Mouse (Mus musculus): ENCODE results near the gene Pcyt2. TPM values are rescaled to one million over a fixed set of nuclear protein-coding genes. Genes with fewer than 3 reads are reported as not detected.
"Not testable (repeated sequence)": the region's sequence is repeated elsewhere in the genome, so short reads cannot be mapped to it uniquely, and the experiment has no call there.

Gene Pcyt2
- polyA plus RNA-seq, 1 experiment from 2014 or later = 187 TPM

- H3K27me3 ChIP-seq (ENCODE audit: control insufficient read depth, insufficient read depth, low read length) = no peaks in the 10 kb centered on the region
- WGBS = 49% methylated on average over 17 of the region's 17 CpGs
- H3K4me3 ChIP-seq (ENCODE audit: low read depth, low read length) = peak overlapping the region; percentile 95
- peak overlapping the region; percentile 99 for H3K9ac ChIP-seq (replicated peaks; ENCODE audit: low read depth, low read length)
- peak overlapping the region; percentile 97 for H3K4me2 ChIP-seq (ENCODE audit: low read depth, low read length)
- peak overlapping the region; percentile 87 for H3K27ac ChIP-seq (ENCODE audit: low read depth, low read length)
- peaks cover 13% of the 10 kb centered on the region for H3K4me1 ChIP-seq (ENCODE audit: control insufficient read depth, insufficient read depth, low read length)
- H3K36me3 ChIP-seq (ENCODE audit: control insufficient read depth, insufficient read depth, low read length) = peaks cover 43% of the 10 kb centered on the region
- H3K9me3 ChIP-seq (ENCODE audit: control insufficient read depth, low read length) = no peaks in the 10 kb centered on the region
- ATAC-seq (ENCODE audit: low read depth) = no peak; the same call in 1 of the 2 replicates
Observed at GRCm38 (mm10) chr11:120598990-120599549, 18.7 kb downstream of the Pcyt2 start.

- Histone ChIP-seq H3K4me2 (ENCODE audit: low read depth, low read length) (peak within 1 kb of the TSS; percentile 97), H3K27me3 (ENCODE audit: control insufficient read depth, insufficient read depth, low read length) (no peaks in the 10 kb centered on the region), H3K9me3 (ENCODE audit: control insufficient read depth, low read length) (no peaks in the 10 kb centered on the region), H3K4me1 (ENCODE audit: control insufficient read depth, insufficient read depth, low read length) (peaks cover 13% of the 10 kb centered on the region), H3K36me3 (ENCODE audit: control insufficient read depth, insufficient read depth, low read length) (peaks cover 47% of the 10 kb centered on the region), H3K4me3 (ENCODE audit: low read depth, low read length) (peak within 1 kb of the TSS; percentile 95), H3K9ac (replicated peaks; ENCODE audit: low read depth, low read length) (peak within 1 kb of the TSS; percentile 99), H3K27ac (ENCODE audit: low read depth, low read length) (peak within 1 kb of the TSS; percentile 87)
- WGBS = under 1% methylated on average over 87 of the region's 88 CpGs
- ATAC-seq (ENCODE audit: low read depth) = peak; percentile 98
Observed at GRCm38 (mm10) chr11:120598283-120598989, 19.3 kb downstream of the Pcyt2 start, which contains the start of the genes Alyref and Anapc11. Alyref (minus strand) TSS chr11:120598365. Anapc11 (plus strand) TSS chr11:120598421.

GRCm38 (mm10) chr11:120597240-120598235 is 20.2 kb downstream of the Pcyt2 start:
- Histone ChIP-seq H3K4me2 (ENCODE audit: low read depth, low read length) (peak overlapping the region; percentile 97), H3K9me3 (ENCODE audit: control insufficient read depth, low read length) (no peaks in the 10 kb centered on the region), H3K9ac (replicated peaks; ENCODE audit: low read depth, low read length) (peak overlapping the region; percentile 99), H3K36me3 (ENCODE audit: control insufficient read depth, insufficient read depth, low read length) (peaks cover 45% of the 10 kb centered on the region), H3K4me1 (ENCODE audit: control insufficient read depth, insufficient read depth, low read length) (peaks cover 13% of the 10 kb centered on the region), H3K27ac (ENCODE audit: low read depth, low read length) (peak overlapping the region; percentile 87), H3K4me3 (ENCODE audit: low read depth, low read length) (peak overlapping the region; percentile 95), H3K27me3 (ENCODE audit: control insufficient read depth, insufficient read depth, low read length) (no peaks in the 10 kb centered on the region)
- WGBS = 6% methylated on average over 69 of the region's 99 CpGs
- peak; percentile 57 for ATAC-seq (ENCODE audit: low read depth)

- H3K36me3 ChIP-seq (ENCODE audit: control insufficient read depth, insufficient read depth, low read length) = peaks cover 60% of the 10 kb centered on the region
- H3K4me2 ChIP-seq (ENCODE audit: low read depth, low read length) = no peak overlapping the region
- no peaks in the 10 kb centered on the region for H3K9me3 ChIP-seq (ENCODE audit: control insufficient read depth, low read length)
- ATAC-seq (ENCODE audit: low read depth) = no peak
- no peak overlapping the region for H3K27ac ChIP-seq (ENCODE audit: low read depth, low read length)
- no peaks in the 10 kb centered on the region for H3K4me1 ChIP-seq (ENCODE audit: control insufficient read depth, insufficient read depth, low read length)
- 95% methylated on average over 6 of the region's 6 CpGs for WGBS
- no peaks in the 10 kb centered on the region for H3K27me3 ChIP-seq (ENCODE audit: control insufficient read depth, insufficient read depth, low read length)
- H3K4me3 ChIP-seq (ENCODE audit: low read depth, low read length) = no peak overlapping the region
- no peak overlapping the region for H3K9ac ChIP-seq (replicated peaks; ENCODE audit: low read depth, low read length)
Observed at GRCm38 (mm10) chr11:120588531-120588930, 29.2 kb downstream of the Pcyt2 start.

GRCm38 (mm10) chr11:120583937-120584336 is 33.8 kb downstream of the Pcyt2 start:
- no peaks in the 10 kb centered on the region for H3K9me3 ChIP-seq (ENCODE audit: control insufficient read depth, low read length)
- no peak overlapping the region for H3K4me3 ChIP-seq (ENCODE audit: low read depth, low read length)
- peaks cover 20% of the 10 kb centered on the region for H3K4me1 ChIP-seq (ENCODE audit: control insufficient read depth, insufficient read depth, low read length)
- WGBS = 95% methylated on average over 1 of the region's 1 CpGs
- no peak for ATAC-seq (ENCODE audit: low read depth)
- no peaks in the 10 kb centered on the region for H3K27me3 ChIP-seq (ENCODE audit: control insufficient read depth, insufficient read depth, low read length)
- no peak overlapping the region for H3K27ac ChIP-seq (ENCODE audit: low read depth, low read length)
- H3K36me3 ChIP-seq (ENCODE audit: control insufficient read depth, insufficient read depth, low read length) = peaks cover 40% of the 10 kb centered on the region
- H3K4me2 ChIP-seq (ENCODE audit: low read depth, low read length) = no peak overlapping the region
- no peak overlapping the region for H3K9ac ChIP-seq (replicated peaks; ENCODE audit: low read depth, low read length)

- H3K27ac ChIP-seq (ENCODE audit: low read depth, low read length); H3K4me2 ChIP-seq (ENCODE audit: low read depth, low read length); H3K4me3 ChIP-seq (ENCODE audit: low read depth, low read length); ATAC-seq (ENCODE audit: low read depth); H3K9ac ChIP-seq (replicated peaks; ENCODE audit: low read depth, low read length); H3K9me3 ChIP-seq (ENCODE audit: control insufficient read depth, low read length); H3K27me3 ChIP-seq (ENCODE audit: control insufficient read depth, insufficient read depth, low read length): not testable (repeated sequence)
- peaks cover 20% of the 10 kb centered on the region for H3K4me1 ChIP-seq (ENCODE audit: control insufficient read depth, insufficient read depth, low read length)
- H3K36me3 ChIP-seq (ENCODE audit: control insufficient read depth, insufficient read depth, low read length) = peaks cover 43% of the 10 kb centered on the region
- WGBS = 94% methylated on average over 2 of the region's 2 CpGs
Observed at GRCm38 (mm10) chr11:120582982-120583293, 34.8 kb downstream of the Pcyt2 start.

GRCm38 (mm10) chr11:120582268-120582981 is 35.3 kb downstream of the Pcyt2 start:
- Histone ChIP-seq H3K27me3 (ENCODE audit: control insufficient read depth, insufficient read depth, low read length) (no peaks in the 10 kb centered on the region), H3K4me2 (ENCODE audit: low read depth, low read length) (peak overlapping the region; percentile 99), H3K4me1 (ENCODE audit: control insufficient read depth, insufficient read depth, low read length) (peaks cover 20% of the 10 kb centered on the region), H3K4me3 (ENCODE audit: low read depth, low read length) (peak overlapping the region; percentile 89), H3K27ac (ENCODE audit: low read depth, low read length) (peak overlapping the region; percentile 94), H3K9me3 (ENCODE audit: control insufficient read depth, low read length) (no peaks in the 10 kb centered on the region), H3K9ac (replicated peaks; ENCODE audit: low read depth, low read length) (peak overlapping the region; percentile 99), H3K36me3 (ENCODE audit: control insufficient read depth, insufficient read depth, low read length) (peaks cover 43% of the 10 kb centered on the region)
- WGBS = 69% methylated on average over 8 of the region's 8 CpGs
- 0 out of 2 replicates have a peak, but pooled peaks have one; percentile 7 for ATAC-seq (ENCODE audit: low read depth)

- peak within 1 kb of the TSS; percentile 94 for H3K27ac ChIP-seq (ENCODE audit: low read depth, low read length)
- H3K9me3 ChIP-seq (ENCODE audit: control insufficient read depth, low read length) = no peaks in the 10 kb centered on the region
- 4% methylated on average over 65 of the region's 75 CpGs for WGBS
- H3K4me1 ChIP-seq (ENCODE audit: control insufficient read depth, insufficient read depth, low read length) = peaks cover 20% of the 10 kb centered on the region
- ATAC-seq (ENCODE audit: low read depth) = peak; percentile 62
- no peaks in the 10 kb centered on the region for H3K27me3 ChIP-seq (ENCODE audit: control insufficient read depth, insufficient read depth, low read length)
- peak within 1 kb of the TSS; percentile 99 for H3K9ac ChIP-seq (replicated peaks; ENCODE audit: low read depth, low read length)
- peak within 1 kb of the TSS; percentile 99 for H3K4me2 ChIP-seq (ENCODE audit: low read depth, low read length)
- H3K36me3 ChIP-seq (ENCODE audit: control insufficient read depth, insufficient read depth, low read length) = peaks cover 42% of the 10 kb centered on the region
- H3K4me3 ChIP-seq (ENCODE audit: low read depth, low read length) = peak within 1 kb of the TSS; percentile 89
Observed at GRCm38 (mm10) chr11:120581490-120582267, 36.1 kb downstream of the Pcyt2 start, which contains the start of gene Arhgdia. Arhgdia (minus strand) TSS chr11:120581624.
